Mouse (Mus musculus): ENCODE data around the gene Myo1d.

GRCm38 (mm10) chr11:80778916-80779526, 804 bp downstream of the Myo1d start:
- TF ChIP-seq EP300 (optimal IDR thresholded peaks at IDR 0.05), result no peak
- no peak for TF ChIP-seq CTCF (IDR thresholded peaks at IDR 0.05; ENCODE audit: low read depth)
